Mouse (Mus musculus): ENCODE results near the gene Fam229a. TPM values are rescaled to one million over a fixed set of nuclear protein-coding genes. Genes with fewer than 3 reads are reported as not detected.

Gene Fam229a
- total RNA-seq, 2 experiments from 2014 or later, result not detected

DNA sequence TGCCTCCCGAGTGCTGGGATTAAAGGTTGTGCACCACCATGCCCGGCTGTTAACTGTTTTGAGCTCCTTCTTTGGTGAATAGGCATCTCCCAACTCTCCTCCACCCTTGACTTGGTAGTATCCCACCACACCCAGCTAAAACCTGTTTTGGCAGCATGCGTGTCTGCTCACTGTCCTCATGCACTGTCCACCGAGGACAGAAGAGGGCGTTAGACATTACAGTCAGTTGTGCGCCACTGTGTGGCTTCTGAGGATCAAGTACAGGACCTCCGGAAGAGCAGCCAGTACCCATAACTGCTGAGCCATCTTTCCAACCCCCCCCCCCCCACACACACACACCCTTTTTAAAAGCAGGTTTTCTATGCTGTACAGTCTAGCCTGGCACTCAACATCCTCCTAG lies 3.7 kb downstream of the Fam229a start:
- DNase-seq, result no peak
- intact Hi-C loops (cut with DNase I), result loop anchor here (5.0 kb wide), 1 partner anchor 113 kb away; no protein-coding TSS in a partner anchor

DNA sequence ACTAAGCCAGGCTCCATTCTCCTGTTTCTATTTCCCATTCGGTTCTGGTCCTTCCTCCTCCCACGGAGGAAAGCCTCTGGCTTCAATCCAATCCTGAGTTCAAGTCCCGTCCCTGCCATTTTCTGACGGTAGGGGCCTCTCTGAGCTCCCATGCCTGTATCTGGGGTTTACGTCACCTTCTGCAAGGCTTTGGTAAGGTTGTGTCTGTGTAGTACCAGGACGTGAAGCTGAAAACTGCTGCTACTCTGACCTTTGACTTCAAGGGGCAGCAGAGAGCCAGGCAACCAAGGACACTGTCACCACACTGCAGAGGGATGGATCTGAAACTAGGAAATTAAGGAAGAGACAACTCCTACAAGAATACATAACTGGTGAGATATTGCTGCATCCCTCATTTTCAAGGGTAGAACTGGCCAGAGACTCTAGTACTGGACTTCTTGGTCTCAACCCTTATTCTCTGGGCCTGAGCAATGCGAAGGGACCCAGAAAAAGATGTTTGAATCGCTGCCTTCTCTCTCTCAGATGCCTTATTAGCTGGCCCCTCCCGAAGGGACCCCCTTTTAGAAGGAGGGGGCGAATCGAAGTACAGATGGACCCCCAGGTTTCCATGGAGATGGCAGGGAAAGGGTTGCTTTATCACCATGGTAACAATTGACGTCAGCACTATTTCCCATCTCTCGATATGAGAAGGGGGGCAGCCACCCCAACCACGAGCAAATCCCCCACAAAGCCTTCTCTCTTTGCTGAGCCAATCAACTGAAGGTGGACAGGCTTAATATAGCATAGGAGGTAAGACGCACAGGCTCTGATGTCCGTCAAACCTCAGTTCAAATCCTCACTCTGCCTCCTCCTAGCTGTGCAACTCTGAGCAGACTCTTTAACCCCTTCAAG lies 4.9 kb downstream of the Fam229a start:
- intact Hi-C loops (cut with DNase I), result loop anchor here (2.0 to 5.0 kb wide), 2 partner anchors 15 to 111 kb away; no protein-coding TSS in a partner anchor
- no peak for DNase-seq

DNA sequence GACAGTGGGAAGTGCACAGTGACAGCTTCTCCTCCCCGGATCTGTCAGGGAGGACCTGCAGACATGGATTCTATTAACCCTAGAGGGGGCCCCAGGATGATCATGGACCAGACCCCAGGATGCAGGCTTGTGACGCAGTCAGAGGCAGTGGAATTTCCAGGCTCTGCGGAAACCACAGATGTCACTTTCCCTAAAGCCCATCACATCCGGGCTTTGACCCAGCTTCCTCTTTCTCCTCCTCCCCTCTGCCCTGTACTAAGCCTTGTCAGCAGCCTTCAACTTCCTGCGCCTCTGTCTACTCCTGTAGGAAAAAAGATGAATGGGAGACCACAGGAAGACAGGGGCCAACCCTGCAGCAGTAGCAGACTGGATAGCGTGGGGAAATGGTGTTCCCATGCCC lies 5.6 kb downstream of the Fam229a start:
- intact Hi-C loops (cut with DNase I), result loop anchor here (2.0 to 5.0 kb wide), 2 partner anchors 14 to 111 kb away; no protein-coding TSS in a partner anchor
- no peak for DNase-seq

DNA sequence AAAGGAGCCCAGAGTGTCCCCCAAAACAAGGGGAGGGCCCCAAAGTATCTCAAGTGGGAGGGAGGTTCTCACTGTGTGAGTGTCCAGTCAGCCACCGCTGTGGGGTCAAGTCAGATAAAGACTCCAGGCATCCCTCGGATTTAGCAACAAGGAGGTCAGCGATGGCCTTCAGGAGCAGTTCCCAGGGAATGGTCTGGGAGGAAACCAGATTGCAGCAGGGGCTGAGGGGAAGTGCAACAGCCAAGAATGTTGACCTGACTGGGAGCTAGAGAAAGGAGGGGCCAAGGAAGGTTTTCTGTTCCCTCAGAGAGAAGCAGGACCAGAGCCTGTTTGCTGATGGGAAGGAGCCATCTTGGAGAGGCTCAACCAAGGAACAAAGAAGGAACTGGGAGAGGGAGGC lies 8.0 kb downstream of the Fam229a start:
- intact Hi-C loops (cut with DNase I), result loop anchor here (5.0 kb wide), 1 partner anchor 108 kb away; no protein-coding TSS in a partner anchor

DNA sequence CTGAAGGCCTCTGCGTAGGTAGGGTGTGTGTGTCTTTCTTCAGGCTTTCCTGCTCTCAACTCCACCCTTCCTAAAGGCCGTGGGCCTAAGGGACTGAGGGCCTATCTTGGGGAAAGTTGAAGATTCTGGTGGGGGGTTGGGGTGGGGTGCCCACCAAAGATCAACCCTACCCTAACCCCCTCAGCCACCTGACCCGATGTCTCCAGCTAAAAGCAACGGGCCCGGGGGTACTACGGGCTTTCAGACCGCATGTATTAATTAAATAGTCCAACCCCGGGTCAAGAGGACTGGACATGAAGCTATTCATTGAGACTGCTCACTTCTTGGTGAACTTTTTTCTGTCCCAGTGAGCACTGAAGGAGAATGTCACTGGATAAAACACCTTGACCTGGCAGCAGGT lies 9.0 kb downstream of the Fam229a start:
- DNase-seq, result no peak
- intact Hi-C loops (cut with DNase I), result no loop called here

More for the DNA sequence above, 8.0 kb downstream of the Fam229a start:
- DNase-seq, result no peak

DNA sequence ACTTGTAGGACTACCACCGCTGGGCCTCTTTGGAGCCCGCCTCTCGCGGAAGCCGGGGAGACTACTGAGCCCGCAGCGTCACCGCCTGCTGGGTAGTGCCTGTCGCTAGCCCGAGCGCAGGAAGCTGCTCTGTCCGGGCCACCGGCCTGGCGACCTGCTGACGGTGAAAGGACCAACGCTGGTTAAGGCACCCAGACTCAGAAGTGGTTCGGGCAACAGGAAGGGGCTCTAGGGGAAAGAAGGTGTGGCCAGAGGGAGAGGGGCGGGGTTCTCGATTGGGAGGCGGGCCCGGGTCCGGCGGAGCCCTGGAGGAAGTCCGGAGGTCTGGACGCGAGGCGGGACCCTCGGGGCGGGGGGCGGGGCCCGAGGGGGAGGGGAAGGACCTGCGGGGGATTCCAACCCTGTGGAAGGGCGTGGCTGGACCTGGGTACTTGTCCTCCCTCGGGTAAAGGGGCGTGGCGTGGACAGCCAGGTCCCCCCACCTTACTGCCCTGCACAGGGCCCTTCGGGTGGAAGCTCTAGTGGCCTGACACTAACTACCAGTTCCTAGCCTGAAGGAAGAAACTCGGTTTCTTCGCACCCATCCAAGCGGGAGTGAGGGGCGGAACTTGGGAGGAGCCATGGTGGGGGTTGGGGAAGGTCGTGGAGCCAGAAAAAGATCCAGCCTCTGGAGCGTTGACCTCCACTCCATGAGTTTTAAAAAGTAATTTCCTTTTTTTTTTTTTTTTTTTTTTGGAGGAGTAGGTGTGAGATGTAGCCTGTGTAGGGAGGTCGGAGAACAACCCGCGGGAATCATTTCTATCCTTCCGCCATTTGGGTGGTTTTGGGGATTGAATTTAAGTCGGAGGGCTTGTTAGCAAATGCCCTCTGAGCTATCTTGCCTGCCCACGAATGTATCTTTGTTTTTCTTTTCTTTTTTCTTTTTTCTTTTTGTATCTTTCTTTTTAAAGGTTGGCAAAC lies 9.9 kb downstream of the Fam229a start:
- DNase-seq, result peak; percentile 88 to 90
- intact Hi-C loops (cut with DNase I), result no loop called here

DNA sequence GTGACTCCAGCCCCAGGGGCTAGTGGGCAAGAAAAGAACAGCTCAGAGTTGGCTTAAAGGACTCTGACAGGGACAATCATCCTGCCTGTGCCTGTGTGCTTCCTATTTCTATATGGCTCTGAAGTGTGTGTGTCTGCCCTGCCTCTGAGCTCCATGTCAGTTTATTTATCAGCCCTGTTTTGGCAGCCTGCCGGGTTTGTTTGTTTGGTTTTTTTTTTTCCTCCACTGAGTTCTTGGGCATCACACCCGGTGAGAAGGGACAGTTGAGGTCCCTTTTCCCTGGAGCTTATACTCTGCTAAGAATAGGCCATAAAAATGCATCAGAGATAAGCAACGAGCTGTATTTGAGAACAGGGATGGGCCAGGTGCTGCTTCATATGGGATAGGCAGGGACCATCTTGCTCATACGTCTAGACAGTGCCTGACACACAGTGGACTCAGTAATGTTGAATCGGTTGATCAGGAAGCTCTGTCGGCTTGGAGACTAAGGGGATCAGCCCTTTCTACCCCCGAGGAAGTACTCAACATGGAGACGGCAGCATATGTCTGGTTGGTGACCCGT lies 11.4 kb downstream of the Fam229a start:
- intact Hi-C loops (cut with DNase I), result no loop called here
- no peak for DNase-seq

DNA sequence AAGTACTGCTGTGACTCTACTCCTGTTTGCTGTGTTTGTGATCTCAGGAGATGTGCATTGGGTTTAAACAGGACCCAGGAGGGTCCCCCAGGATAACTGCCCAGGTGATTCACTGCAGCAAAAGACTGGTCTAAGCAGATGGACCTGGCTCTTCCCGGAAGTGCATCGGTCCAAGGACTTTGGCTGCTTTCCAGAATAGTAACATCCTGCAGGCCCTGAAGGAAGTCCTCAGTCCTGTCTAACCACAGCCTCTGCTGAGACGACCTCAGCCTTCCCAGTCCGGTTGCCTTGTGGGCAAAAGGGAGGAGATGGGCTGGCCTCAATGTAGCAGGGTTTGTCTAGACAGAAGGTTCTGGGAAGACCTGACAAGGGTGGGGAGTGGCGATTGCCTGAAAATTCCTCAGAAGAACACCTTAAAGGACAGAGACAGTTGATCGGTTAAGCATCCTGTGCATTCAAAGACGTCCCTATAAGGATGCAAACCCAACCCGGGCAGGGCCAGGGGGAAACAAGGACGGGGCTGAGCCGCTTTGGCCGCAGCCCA lies 12.0 kb downstream of the Fam229a start:
- intact Hi-C loops (cut with DNase I), result no loop called here
- no peak for DNase-seq

DNA sequence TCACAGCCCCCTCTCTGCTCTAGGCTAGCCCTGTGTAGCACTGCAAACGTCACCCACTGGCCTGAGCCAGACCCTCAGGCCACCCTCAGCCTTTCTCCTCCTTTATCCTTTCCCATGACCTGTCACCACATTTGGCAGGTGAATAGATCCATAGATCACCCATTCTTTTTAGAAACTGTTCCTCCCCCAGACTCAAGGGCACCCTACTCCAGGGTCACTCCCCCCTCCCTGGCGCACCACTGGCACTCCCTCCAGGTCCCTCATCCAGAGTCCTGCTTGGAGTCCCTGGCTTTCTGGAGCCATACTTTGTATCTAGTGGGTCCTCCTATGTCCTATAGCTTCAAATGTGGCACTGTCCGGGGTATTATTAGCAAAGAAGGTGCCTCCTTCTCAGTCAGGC lies 14.5 kb downstream of the Fam229a start:
- intact Hi-C loops (cut with DNase I), result no loop called here
- DNase-seq, result no peak

DNA sequence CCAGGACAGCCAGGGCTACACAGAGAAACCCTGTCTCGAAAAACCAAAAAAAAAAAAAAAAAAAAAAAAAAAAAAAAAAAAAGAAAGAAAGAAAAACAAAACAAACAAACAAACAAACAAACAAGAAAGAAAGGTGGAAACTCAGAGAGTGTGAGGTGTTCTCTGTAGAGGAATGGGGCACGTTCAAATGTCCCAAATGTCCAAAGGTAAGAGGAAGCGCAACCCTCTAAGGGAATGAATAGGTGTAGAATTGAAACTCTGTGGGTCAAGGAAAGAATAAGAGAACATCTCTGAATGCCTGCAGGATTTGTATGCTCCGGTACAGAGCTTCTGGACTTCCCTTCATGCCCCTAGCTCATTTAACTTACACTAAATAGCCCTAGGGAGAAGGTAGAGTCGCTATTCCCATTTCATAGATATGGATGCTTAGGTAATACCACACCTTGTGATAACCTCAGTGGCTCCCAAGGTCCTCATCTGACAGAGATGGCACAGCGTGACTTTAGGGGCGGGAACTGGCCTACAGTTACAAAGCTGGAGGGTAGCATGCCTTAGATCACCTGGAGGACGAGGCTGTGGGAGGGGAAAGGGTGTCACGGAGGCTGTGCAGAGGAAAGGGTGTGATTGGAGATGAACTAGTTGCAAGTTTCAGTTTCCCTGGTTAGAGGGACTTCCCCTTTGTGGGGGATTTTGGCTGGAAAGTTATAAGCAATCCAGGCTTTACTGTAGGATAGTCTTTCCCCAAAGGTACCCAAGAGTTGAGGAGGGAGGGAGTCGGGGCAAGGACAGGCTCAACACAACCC lies 16.6 kb downstream of the Fam229a start:
- DNase-seq, result no peak
- intact Hi-C loops (cut with DNase I), result no loop called here

DNA sequence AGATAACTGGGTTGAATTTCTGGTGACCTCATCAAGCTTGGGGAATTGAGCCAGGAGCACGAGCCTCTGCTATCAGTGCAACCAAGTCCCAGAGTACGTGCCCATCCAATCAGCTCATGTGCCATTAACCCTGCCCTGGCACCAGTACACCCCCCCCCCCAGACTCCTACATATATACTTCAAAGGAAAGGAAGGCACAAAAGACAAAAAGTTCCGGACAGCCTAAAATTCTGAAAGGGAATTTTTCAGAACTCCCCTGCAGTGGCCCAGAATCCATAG lies 17.2 kb downstream of the Fam229a start:
- intact Hi-C loops (cut with DNase I), result no loop called here
- no peak for DNase-seq

DNA sequence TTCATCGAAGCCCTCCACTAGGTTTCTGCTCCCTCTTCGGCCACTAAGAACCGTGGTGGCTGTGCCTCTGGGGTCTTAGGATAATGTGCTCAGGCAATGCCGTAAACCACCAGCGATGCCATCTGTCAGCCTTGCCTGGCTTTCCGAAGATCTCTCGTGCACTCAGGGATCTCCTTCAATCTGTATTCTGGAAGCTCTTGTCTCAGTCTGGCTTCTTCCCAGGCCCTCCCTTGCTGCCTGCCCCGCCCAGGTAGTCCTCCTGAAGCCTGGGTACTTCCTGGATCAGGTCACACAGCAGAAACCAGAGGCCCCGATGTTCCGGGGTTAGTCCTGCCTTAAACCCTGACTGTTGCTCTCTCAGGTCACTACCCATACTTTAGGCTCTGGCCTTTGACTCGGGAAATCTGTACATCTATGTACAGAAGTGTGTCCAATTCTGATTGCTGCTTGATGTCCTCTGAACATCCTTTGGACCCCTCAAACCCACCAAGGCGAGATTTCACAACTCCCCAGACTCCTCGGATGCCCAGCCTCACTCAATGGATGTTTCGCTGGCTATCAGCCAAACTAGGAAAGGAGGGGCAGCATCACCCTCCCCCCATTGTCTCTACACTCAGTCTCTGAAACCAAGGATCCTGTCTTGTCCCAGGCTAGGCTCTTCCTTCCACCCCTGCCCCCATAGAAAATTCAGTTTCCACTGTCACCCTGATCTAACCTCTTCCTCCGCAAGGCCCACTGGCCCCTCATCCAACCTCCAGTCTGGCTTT lies 18.0 kb downstream of the Fam229a start:
- intact Hi-C loops (cut with DNase I), result no loop called here
- no peak for DNase-seq

DNA sequence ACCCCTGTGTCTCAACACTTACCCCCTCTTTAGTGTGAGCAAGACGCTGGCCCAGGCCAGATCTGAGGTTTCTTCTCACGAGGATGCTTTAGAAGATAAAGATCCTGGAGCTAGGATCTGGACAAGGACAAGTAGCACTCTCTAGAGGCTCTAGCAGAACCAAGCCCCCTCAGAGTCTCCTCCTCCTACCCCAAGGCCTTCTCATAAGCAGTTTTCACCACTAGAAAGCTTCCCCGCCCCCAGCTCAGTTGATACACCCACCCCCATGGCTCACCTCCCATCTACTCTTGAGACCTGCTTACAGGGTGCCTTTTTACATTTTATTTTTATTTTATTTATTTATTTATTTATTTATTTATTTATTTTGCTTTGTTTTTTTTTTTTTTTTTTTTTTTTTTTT lies 18.7 kb downstream of the Fam229a start:
- no peak for DNase-seq
- intact Hi-C loops (cut with DNase I), result loop anchor here (2.0 kb wide), 1 partner anchor 13 kb away; no protein-coding TSS in a partner anchor

DNA sequence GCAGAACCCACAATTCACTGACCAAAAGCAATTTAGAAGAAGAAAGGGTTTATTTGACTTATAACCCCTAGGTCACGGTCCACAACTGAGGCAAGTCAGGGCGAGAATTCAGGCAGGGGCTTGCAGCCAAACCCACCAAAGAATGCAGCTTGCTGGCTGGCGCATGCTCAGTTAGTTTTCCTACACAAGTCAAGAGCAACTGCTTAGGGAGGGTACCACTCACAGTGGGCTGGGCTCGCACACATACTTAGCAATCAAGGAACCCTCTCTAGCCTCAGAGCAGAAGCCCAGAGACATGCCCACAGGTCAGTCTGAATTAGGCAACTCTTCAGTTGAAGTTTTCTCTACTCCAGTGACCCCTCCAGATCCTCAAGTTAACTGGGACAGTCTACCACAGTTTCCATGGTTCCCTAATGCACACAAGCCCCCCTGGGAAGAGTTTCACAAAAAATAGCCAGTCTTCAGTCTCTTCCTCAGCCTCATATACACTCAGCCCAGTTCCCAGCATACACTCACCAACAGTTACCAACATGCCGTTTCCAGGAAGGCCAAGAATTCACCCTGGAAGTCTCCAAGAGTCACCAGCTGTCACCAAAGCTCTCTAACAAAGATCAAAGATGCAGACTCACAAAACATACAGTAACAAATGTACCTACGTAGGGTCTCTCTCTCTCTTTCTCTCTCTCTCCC lies 19.9 kb downstream of the Fam229a start:
- DNase-seq, result no peak
- intact Hi-C loops (cut with DNase I), result loop anchor here (2.0 kb wide), 1 partner anchor 14 kb away; no protein-coding TSS in a partner anchor

DNA sequence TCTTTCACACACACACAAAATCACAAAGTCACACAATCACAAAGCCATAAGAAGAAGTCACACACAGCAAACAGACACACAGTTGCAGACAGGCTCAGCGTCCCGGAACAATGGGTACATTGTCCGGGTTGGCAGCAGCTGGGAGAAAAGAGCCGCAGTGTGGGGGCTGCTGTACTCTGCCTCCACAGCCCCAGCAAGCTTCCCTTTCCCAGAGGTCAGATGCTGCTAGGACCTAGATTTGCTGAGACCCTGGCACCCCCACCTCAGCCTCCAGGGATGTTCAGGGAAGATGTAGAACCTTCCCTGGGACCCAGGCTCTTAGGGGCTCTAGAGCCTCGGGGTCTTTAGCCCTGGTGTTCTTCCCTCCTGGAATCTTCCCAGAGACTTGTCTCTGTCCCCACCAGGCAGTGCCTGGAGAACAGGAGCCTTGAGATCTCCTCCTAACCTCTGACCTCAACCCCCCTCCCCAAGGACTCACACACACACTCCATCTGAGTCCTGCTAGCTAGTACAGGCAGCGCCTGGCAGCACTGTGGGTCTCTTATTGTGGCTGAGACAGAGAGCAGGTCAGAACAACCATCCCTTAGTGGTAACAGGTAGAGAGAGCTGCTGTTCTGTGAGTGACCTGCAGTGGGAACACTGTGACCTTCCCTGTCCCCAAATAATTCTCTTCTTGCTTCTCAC lies 20.6 kb downstream of the Fam229a start:
- intact Hi-C loops (cut with DNase I), result loop anchor here (2.0 kb wide), 1 partner anchor 15 kb away; no protein-coding TSS in a partner anchor

DNA sequence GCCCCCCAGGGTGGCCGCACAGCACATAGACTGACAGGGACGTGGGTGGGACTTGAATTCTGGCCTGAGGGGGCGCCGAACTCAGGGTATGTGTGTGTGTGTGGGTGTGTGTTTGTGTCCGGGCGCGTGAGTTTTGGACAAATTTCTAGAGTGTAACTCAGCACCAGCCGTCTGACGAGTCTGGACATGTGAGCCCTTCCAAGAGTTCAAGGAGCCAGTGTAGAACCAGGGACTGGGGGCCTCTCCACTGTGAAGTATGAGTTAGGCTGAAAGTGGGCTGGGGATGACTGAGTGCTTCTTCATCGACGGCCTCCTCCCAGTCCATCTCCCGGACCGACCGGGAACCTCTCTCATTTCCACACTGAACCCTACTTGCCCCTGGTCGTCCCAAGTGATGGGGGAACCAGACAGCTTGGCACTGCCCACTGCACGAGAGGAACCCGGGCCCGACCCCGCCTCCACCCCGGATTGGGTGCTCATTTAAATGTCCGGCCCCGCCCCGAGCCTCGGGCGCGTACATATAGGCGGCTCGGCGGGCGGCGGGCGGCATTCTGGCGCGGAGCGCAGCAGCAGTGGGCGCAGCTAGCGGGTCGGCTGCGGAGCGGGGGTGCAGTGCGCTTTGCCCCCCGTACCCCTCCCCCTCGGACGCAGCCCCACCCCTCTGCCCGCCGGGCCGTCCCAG lies 22.2 kb downstream of the Fam229a start, which contains the start of gene Marcksl1:
Gene Marcksl1 (plus strand): TSS at position 496 of the 682 bp plus-strand sequence.
- peak; percentile 89 for DNase-seq
- intact Hi-C loops (cut with DNase I), result no loop called here

More for the DNA sequence above, 20.6 kb downstream of the Fam229a start:
- DNase-seq, result no peak

DNA sequence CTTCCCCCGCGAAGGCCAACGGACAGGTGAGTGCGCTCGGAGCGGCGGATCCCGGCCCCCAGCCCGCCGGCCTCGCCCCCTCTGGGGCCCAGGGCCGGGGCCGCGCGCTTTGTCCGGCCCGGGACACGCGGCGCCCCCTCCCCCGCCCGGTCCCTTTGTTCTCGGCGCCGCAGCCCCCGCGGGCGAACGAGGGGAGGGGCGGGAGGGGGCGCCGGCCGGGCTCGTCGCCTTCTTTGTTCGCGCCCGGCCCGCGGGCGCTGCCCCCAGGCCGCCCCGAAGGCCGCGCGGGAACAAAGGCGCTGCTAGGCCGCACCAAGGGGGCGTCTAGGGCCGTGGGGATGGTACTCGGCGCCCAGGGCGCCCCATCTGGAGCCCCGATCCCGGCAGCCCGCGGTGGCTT lies 22.9 kb downstream of the Fam229a start:
- no peak for DNase-seq
- intact Hi-C loops (cut with DNase I), result no loop called here
